Mouse (Mus musculus): ENCODE measurements at regions not wholly inside any gene's neighbourhood (a gene's known extent, or its start where the extent isn't known, plus 50 kb on each side); places are given as distances from the start of the nearest gene placed in this dataset.

DNA sequence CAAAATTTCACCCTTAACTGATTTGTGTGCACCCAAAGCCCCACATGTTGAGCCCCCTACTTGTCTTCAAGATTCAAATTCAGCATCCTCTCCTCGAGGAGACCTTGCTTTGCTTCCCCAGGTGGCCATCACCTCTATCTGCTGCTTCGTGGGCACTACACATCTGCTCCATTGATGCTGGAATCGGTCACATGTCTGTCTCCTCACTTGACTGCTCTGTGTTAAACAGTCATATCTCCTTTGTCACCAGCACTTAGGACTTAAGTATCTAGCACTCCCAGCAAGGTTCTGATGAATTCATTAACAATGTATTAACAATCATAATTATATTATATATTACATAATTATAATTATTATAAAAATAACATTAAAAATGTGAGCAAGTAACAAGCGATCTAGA, 192.9 kb downstream of the Atp23 start:
- no peak for TF ChIP-seq POLR2A (IDR thresholded peaks at IDR 0.05; ENCODE audit: extremely low read depth, insufficient read depth, low read length)
- TF ChIP-seq CTCF (IDR thresholded peaks at IDR 0.05; ENCODE audit: extremely low read depth, insufficient read depth, low read length): no peak
